Mouse (Mus musculus): ENCODE results near the gene Zbtb20. TPM values are rescaled to one million over a fixed set of nuclear protein-coding genes. Genes with fewer than 3 reads are reported as not detected.

Zbtb20 gene
- polyA plus RNA-seq, 1 experiment from 2014 or later = 80.6 TPM

- ATAC-seq (ENCODE audit: low FRiP score, low TSS enrichment) = peak; percentile 68
- Histone ChIP-seq H3K27me3 (ENCODE audit: control insufficient read depth, insufficient read depth, low read length) (no peaks in the 10 kb centered on the region), H3K9me3 (ENCODE audit: control insufficient read depth, low read length) (no peaks in the 10 kb centered on the region), H3K4me1 (ENCODE audit: control insufficient read depth, insufficient read depth, low read length) (peaks cover 31% of the 10 kb centered on the region), H3K4me2 (ENCODE audit: low read length) (peak overlapping the region; percentile 81), H3K9ac (replicated peaks; ENCODE audit: low read length) (peak overlapping the region; percentile 71), H3K4me3 (replicated peaks; ENCODE audit: low read depth, low read length) (peak overlapping the region; percentile 50), H3K36me3 (ENCODE audit: control insufficient read depth, insufficient read depth, low read length) (no peaks in the 10 kb centered on the region), H3K27ac (replicated peaks; ENCODE audit: low read depth, low read length) (peak overlapping the region; percentile 93)
- 0% methylated on average over 5 of the region's 5 CpGs for WGBS
- DNase-seq = peak; percentile 67
Measured at GRCm38 (mm10) chr16:43503636-43504010, 627.9 kb downstream of the Zbtb20 start.

DNA sequence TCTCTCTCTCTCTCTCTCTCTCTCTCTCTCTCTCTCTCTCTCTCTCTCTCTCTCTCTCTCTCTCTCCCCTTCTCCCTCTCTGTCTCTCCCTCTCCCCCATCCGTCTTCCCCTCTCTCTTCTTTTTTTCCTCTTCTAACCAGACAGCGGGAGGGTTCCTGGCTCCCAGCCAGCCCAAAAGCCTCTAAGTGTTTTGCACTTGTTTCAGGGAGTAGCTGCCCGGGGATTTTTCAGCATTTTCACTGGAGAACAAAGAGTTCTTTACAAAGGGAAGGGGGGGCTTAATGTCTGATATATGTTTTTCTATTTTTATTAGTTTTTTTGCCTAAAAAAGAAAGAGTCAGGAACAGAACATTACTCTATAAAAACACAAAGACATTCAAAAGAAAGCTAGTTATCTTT, 628.5 kb downstream of the Zbtb20 start:
- peak overlapping the region; percentile 81 for H3K4me2 ChIP-seq (ENCODE audit: low read length)
- H3K27me3 ChIP-seq (ENCODE audit: control insufficient read depth, insufficient read depth, low read length) = no peaks in the 10 kb centered on the region
- peak; percentile 39; the same call in 1 of the 2 replicates for ATAC-seq (ENCODE audit: low FRiP score, low TSS enrichment)
- peaks cover 34% of the 10 kb centered on the region for H3K4me1 ChIP-seq (ENCODE audit: control insufficient read depth, insufficient read depth, low read length)
- DNase-seq = peak; percentile 91
- peak overlapping the region; percentile 50 for H3K4me3 ChIP-seq (replicated peaks; ENCODE audit: low read depth, low read length)
- H3K9me3 ChIP-seq (ENCODE audit: control insufficient read depth, low read length) = no peaks in the 10 kb centered on the region
- peak overlapping the region; percentile 93 for H3K27ac ChIP-seq (replicated peaks; ENCODE audit: low read depth, low read length)
- peak overlapping the region; percentile 71 for H3K9ac ChIP-seq (replicated peaks; ENCODE audit: low read length)
- no peaks in the 10 kb centered on the region for H3K36me3 ChIP-seq (ENCODE audit: control insufficient read depth, insufficient read depth, low read length)
- 2% methylated on average over 3 of the region's 3 CpGs for WGBS

- no peaks in the 10 kb centered on the region for H3K9me3 ChIP-seq (ENCODE audit: control insufficient read depth, low read length)
- WGBS = 0% methylated on average over 1 of the region's 1 CpGs
- H3K27ac ChIP-seq (replicated peaks; ENCODE audit: low read depth, low read length) = peak overlapping the region; percentile 93
- no peaks in the 10 kb centered on the region for H3K27me3 ChIP-seq (ENCODE audit: control insufficient read depth, insufficient read depth, low read length)
- H3K4me3 ChIP-seq (replicated peaks; ENCODE audit: low read depth, low read length) = peak overlapping the region; percentile 50
- peak overlapping the region; percentile 71 for H3K9ac ChIP-seq (replicated peaks; ENCODE audit: low read length)
- no peak for ATAC-seq (ENCODE audit: low FRiP score, low TSS enrichment)
- H3K4me1 ChIP-seq (ENCODE audit: control insufficient read depth, insufficient read depth, low read length) = peaks cover 34% of the 10 kb centered on the region
- H3K4me2 ChIP-seq (ENCODE audit: low read length) = peak overlapping the region; percentile 81
- peak; percentile 51 for DNase-seq
- no peaks in the 10 kb centered on the region for H3K36me3 ChIP-seq (ENCODE audit: control insufficient read depth, insufficient read depth, low read length)
Measured at GRCm38 (mm10) chr16:43504556-43504955, 628.9 kb downstream of the Zbtb20 start.

- Histone ChIP-seq H3K4me3 (replicated peaks; ENCODE audit: low read depth, low read length) (peak overlapping the region; percentile 50), H3K27ac (replicated peaks; ENCODE audit: low read depth, low read length) (peak overlapping the region; percentile 85), H3K9me3 (ENCODE audit: control insufficient read depth, low read length) (no peaks in the 10 kb centered on the region), H3K36me3 (ENCODE audit: control insufficient read depth, insufficient read depth, low read length) (no peaks in the 10 kb centered on the region), H3K4me1 (ENCODE audit: control insufficient read depth, insufficient read depth, low read length) (peaks cover 41% of the 10 kb centered on the region), H3K9ac (replicated peaks; ENCODE audit: low read length) (peak overlapping the region; percentile 66), H3K27me3 (ENCODE audit: control insufficient read depth, insufficient read depth, low read length) (no peaks in the 10 kb centered on the region), H3K4me2 (ENCODE audit: low read length) (peak overlapping the region; percentile 81)
- ATAC-seq (ENCODE audit: low FRiP score, low TSS enrichment) (no peak), DNase-seq (peak; percentile 60)
- WGBS = 13% methylated on average over 9 of the region's 9 CpGs
Measured at GRCm38 (mm10) chr16:43505314-43505950, 629.8 kb downstream of the Zbtb20 start.

DNA sequence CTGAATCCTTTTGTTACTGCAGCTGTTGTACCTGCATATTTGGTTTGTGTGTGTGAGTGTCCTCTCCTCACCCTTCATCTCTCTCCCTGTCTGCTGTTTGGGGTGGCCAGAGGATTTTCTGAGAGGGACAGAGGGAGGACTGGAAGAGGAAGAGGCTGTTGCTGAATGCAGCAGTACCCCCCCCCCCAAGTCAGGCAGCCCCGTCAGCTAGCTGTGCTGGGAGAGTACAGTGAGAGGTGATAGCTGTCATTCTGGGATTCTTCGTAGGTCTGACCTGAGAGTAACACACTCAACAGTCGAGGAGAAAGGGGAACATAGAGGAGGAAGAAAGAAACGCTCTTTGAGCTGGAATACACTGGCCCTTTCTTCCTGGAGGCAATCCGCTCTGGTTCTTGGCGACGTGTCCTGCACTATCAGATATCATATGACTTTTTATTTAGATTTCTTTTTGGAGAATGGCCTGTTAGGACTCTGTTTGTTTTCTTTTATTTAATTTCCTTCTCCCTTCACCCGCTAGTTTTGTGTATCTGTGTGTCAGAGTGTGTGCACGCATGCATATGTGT, 630.6 kb downstream of the Zbtb20 start:
- Histone ChIP-seq H3K4me1 (ENCODE audit: control insufficient read depth, insufficient read depth, low read length) (peaks cover 41% of the 10 kb centered on the region), H3K9me3 (ENCODE audit: control insufficient read depth, low read length) (no peaks in the 10 kb centered on the region), H3K27me3 (ENCODE audit: control insufficient read depth, insufficient read depth, low read length) (no peaks in the 10 kb centered on the region), H3K4me2 (ENCODE audit: low read length) (peak overlapping the region; percentile 81), H3K27ac (replicated peaks; ENCODE audit: low read depth, low read length) (peak overlapping the region; percentile 85), H3K9ac (replicated peaks; ENCODE audit: low read length) (peak overlapping the region; percentile 66), H3K4me3 (replicated peaks; ENCODE audit: low read depth, low read length) (peak overlapping the region; percentile 50), H3K36me3 (ENCODE audit: control insufficient read depth, insufficient read depth, low read length) (no peaks in the 10 kb centered on the region)
- ATAC-seq (ENCODE audit: low FRiP score, low TSS enrichment) = no peak
- DNase-seq = peak; percentile 53
- 7% methylated on average over 9 of the region's 9 CpGs for WGBS

DNA sequence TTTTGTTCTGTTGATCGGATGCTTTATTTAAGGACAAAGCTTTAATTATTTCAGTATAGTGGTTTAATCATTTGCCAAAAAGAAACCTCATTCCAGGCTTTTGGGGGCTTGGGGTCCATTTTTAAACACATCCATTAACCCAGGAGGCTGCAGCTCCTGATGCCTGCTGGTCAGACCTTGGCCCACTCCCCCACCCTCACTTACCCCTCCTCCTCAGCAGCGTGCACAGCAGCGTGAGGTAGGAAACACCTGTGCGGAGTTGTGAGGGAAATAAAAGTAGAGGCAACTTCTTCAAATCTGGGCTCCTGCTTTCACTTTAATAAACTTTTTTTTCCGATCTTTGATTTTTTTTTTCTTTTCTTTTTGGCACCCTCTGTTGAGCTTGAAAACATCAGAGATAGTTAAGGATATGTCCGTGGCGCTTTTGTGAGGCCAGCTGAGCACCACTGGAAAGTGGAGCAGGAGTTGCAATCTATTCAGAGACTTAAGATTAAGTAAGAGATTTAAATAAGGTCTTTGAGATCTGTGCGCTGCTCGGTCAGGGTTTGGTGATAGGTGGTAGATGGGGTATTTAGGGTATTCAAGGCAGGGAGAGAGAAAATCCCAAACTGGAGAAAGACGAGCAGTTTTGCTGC, 631.2 kb downstream of the Zbtb20 start:
- Histone ChIP-seq H3K9ac (replicated peaks; ENCODE audit: low read length) (peak overlapping the region; percentile 66), H3K27ac (replicated peaks; ENCODE audit: low read depth, low read length) (peak overlapping the region; percentile 85), H3K27me3 (ENCODE audit: control insufficient read depth, insufficient read depth, low read length) (no peaks in the 10 kb centered on the region), H3K36me3 (ENCODE audit: control insufficient read depth, insufficient read depth, low read length) (no peaks in the 10 kb centered on the region), H3K4me2 (ENCODE audit: low read length) (peak overlapping the region; percentile 81), H3K4me1 (ENCODE audit: control insufficient read depth, insufficient read depth, low read length) (peaks cover 40% of the 10 kb centered on the region), H3K4me3 (replicated peaks; ENCODE audit: low read depth, low read length) (peak overlapping the region; percentile 50), H3K9me3 (ENCODE audit: control insufficient read depth, low read length) (no peaks in the 10 kb centered on the region)
- ATAC-seq (ENCODE audit: low FRiP score, low TSS enrichment) (no peak), DNase-seq (peak; percentile 61)
- 7% methylated on average over 10 of the region's 10 CpGs for WGBS

- Histone ChIP-seq H3K27ac (replicated peaks; ENCODE audit: low read depth, low read length) (peak overlapping the region; percentile 27; the same call in 1 of the 2 replicates), H3K4me3 (replicated peaks; ENCODE audit: low read depth, low read length) (peak overlapping the region; percentile 50), H3K9ac (replicated peaks; ENCODE audit: low read length) (peak overlapping the region; percentile 48), H3K27me3 (ENCODE audit: control insufficient read depth, insufficient read depth, low read length) (no peaks in the 10 kb centered on the region), H3K36me3 (ENCODE audit: control insufficient read depth, insufficient read depth, low read length) (no peaks in the 10 kb centered on the region), H3K9me3 (ENCODE audit: control insufficient read depth, low read length) (no peaks in the 10 kb centered on the region), H3K4me2 (ENCODE audit: low read length) (peak overlapping the region; percentile 81), H3K4me1 (ENCODE audit: control insufficient read depth, insufficient read depth, low read length) (peaks cover 37% of the 10 kb centered on the region)
- ATAC-seq (ENCODE audit: low FRiP score, low TSS enrichment) (no peak), DNase-seq (peak; percentile 39)
- 56% methylated on average over 9 of the region's 9 CpGs for WGBS
Measured at GRCm38 (mm10) chr16:43508166-43508998, 632.7 kb downstream of the Zbtb20 start.

- Histone ChIP-seq H3K4me2 (ENCODE audit: low read length) (peak overlapping the region; percentile 42), H3K4me1 (ENCODE audit: control insufficient read depth, insufficient read depth, low read length) (peaks cover 37% of the 10 kb centered on the region), H3K9ac (replicated peaks; ENCODE audit: low read length) (no peak overlapping the region), H3K4me3 (replicated peaks; ENCODE audit: low read depth, low read length) (peak overlapping the region; percentile 4; the same call in 1 of the 2 replicates), H3K27me3 (ENCODE audit: control insufficient read depth, insufficient read depth, low read length) (no peaks in the 10 kb centered on the region), H3K27ac (replicated peaks; ENCODE audit: low read depth, low read length) (0 out of 2 replicates have a peak overlapping the region, but pooled peaks have one; percentile 5), H3K9me3 (ENCODE audit: control insufficient read depth, low read length) (no peaks in the 10 kb centered on the region), H3K36me3 (ENCODE audit: control insufficient read depth, insufficient read depth, low read length) (no peaks in the 10 kb centered on the region)
- ATAC-seq (ENCODE audit: low FRiP score, low TSS enrichment) = no peak
- peak; percentile 62 for DNase-seq
- WGBS = 46% methylated on average over 5 of the region's 5 CpGs
Measured at GRCm38 (mm10) chr16:43510516-43510915, 634.8 kb downstream of the Zbtb20 start.

Data from midbrain, embryonic 14.5 days (tissue).